Comparison of ENCODE assay signal across 12 mouse cellular contexts in the genomic region with DNA sequence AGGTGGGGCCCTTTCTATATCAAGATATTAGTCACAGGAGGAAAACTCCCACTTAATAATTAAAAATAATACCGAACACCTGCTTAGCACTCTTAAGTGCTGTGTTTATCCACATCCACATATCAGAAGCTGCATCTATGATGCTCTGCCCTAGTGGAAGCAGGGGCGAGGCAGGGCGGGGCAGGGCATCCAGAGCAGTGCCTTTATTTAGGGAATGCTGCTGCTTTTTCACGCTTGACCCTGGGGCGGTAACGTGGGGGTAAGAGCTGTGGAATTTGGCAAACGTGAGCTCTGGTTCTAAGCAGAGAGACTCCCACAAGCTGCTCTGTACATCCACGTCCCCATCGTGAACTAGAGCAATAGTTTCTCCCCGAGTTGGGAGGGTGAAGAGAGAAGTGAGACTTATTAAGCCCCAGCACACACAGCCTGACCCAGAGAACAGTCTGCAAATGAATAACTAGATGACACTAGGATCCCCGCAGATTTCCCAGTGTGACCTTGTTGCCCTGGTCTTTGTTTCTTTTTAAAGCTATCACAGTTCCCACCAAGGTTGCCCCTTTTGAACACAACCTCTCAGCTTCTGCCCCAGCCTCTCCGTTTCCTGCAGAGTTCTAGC.
DNase-seq lines count a peak whose midpoint lies in the region; ATAC-seq and TF ChIP-seq lines count a peak whose summit lies in the region.
"Had no signal": no experiment of that assay in that cellular context is flagged by ENCODE, and none has a peak within 500 bp of the region (broad histone marks: within the 10 kb centered on the region; RNA-seq: fewer than 3 reads in every experiment).

No protein-coding gene starts in this region.

- H3K4me2 ChIP-seq in forebrain, postnatal 0 days (ENCODE audit: low read depth) = no peak overlapping the region
- no peak overlapping the region for H3K4me2 ChIP-seq in forebrain, embryonic 12.5 days
- no peak overlapping the region for H3K4me2 ChIP-seq in midbrain, embryonic 11.5 days
- peak overlapping the region; percentile 21; the same call in 1 of the 2 replicates for H3K4me2 ChIP-seq in liver, embryonic 12.5 days
- H3K4me2 ChIP-seq in stomach, embryonic 16.5 days (ENCODE audit: low read depth, low read length) = no peak overlapping the region

- H3K27ac ChIP-seq in forebrain, postnatal 0 days (ENCODE audit: low read depth, low read length) = no peak overlapping the region
- no peak overlapping the region for H3K27ac ChIP-seq in forebrain, embryonic 12.5 days
- peak overlapping the region; percentile 65 for H3K27ac ChIP-seq in midbrain, embryonic 10.5 days (replicated peaks)
- no peak overlapping the region for H3K27ac ChIP-seq in midbrain, embryonic 11.5 days (ENCODE audit: low read depth, low read length)
- peak overlapping the region; percentile 53 for H3K27ac ChIP-seq in liver, embryonic 12.5 days
- peak overlapping the region; percentile 62 for H3K27ac ChIP-seq in stomach, embryonic 16.5 days (ENCODE audit: low read length)
- H3K27ac ChIP-seq: macrophage had no signal

- no peaks in the 10 kb centered on the region for H3K27me3 ChIP-seq in forebrain, postnatal 0 days (ENCODE audit: insufficient read depth, low read length)
- no peaks in the 10 kb centered on the region for H3K27me3 ChIP-seq in forebrain, embryonic 12.5 days
- no peaks in the 10 kb centered on the region for H3K27me3 ChIP-seq in midbrain, embryonic 10.5 days (ENCODE audit: low read depth, poor library complexity, severe bottlenecking)
- H3K27me3 ChIP-seq in midbrain, embryonic 11.5 days (ENCODE audit: control insufficient read depth, insufficient read depth, low read length) = no peaks in the 10 kb centered on the region
- H3K27me3 ChIP-seq in liver, embryonic 12.5 days (replicated peaks) = no peaks in the 10 kb centered on the region
- H3K27me3 ChIP-seq in stomach, embryonic 16.5 days (ENCODE audit: control insufficient read depth, insufficient read depth, low read length) = no peaks in the 10 kb centered on the region
- H3K27me3 ChIP-seq: Patski had no signal

- H3K36me3 ChIP-seq in forebrain, postnatal 0 days (ENCODE audit: insufficient read depth) = no peaks in the 10 kb centered on the region
- no peaks in the 10 kb centered on the region for H3K36me3 ChIP-seq in forebrain, embryonic 12.5 days (replicated peaks)
- H3K36me3 ChIP-seq in midbrain, embryonic 10.5 days = 0 out of 2 replicates have a peak, but pooled peaks cover 2% of the 10 kb centered on the region
- no peaks in the 10 kb centered on the region for H3K36me3 ChIP-seq in midbrain, embryonic 11.5 days (ENCODE audit: control insufficient read depth, insufficient read depth, low read length)
- H3K36me3 ChIP-seq in liver, embryonic 12.5 days = no peaks in the 10 kb centered on the region
- no peaks in the 10 kb centered on the region for H3K36me3 ChIP-seq in stomach, embryonic 16.5 days (ENCODE audit: control insufficient read depth, insufficient read depth, low read length)

- TF ChIP-seq CTCF in forebrain, postnatal 0 days (IDR thresholded peaks at IDR 0.05; ENCODE audit: low read depth) = no peak

- H3K4me3 ChIP-seq in forebrain, postnatal 0 days (ENCODE audit: low read depth, low read length) = no peak overlapping the region
- H3K4me3 ChIP-seq in forebrain, embryonic 12.5 days (replicated peaks) = no peak overlapping the region
- no peak overlapping the region for H3K4me3 ChIP-seq in midbrain, embryonic 10.5 days
- no peak overlapping the region for H3K4me3 ChIP-seq in midbrain, embryonic 11.5 days (ENCODE audit: low read depth, low read length)
- no peak overlapping the region for H3K4me3 ChIP-seq in liver, embryonic 12.5 days
- H3K4me3 ChIP-seq in stomach, embryonic 16.5 days (replicated peaks; ENCODE audit: low read length) = no peak overlapping the region

- H3K9ac ChIP-seq in forebrain, postnatal 0 days = no peak overlapping the region
- no peak overlapping the region for H3K9ac ChIP-seq in forebrain, embryonic 12.5 days
- no peak overlapping the region for H3K9ac ChIP-seq in midbrain, embryonic 11.5 days (ENCODE audit: low read length)
- no peak overlapping the region for H3K9ac ChIP-seq in liver, embryonic 12.5 days
- H3K9ac ChIP-seq in stomach, embryonic 16.5 days (ENCODE audit: low read length) = no peak overlapping the region

- WGBS in forebrain, postnatal 0 days = 51% methylated on average over 12 of the region's 12 CpGs
- 57% methylated on average over 12 of the region's 12 CpGs for WGBS in forebrain, embryonic 12.5 days
- WGBS in midbrain, embryonic 10.5 days = 42% methylated on average over 12 of the region's 12 CpGs
- WGBS in midbrain, embryonic 11.5 days = 37% methylated on average over 12 of the region's 12 CpGs
- 63% methylated on average over 12 of the region's 12 CpGs for WGBS in liver, embryonic 12.5 days (ENCODE audit: insufficient replicate concordance)
- WGBS in stomach, embryonic 16.5 days = 43% methylated on average over 12 of the region's 12 CpGs

- 0 out of 2 replicates have a peak, but pooled peaks cover 4% of the 10 kb centered on the region for H3K4me1 ChIP-seq in forebrain, postnatal 0 days (ENCODE audit: insufficient read depth)
- H3K4me1 ChIP-seq in forebrain, embryonic 12.5 days = peaks cover 14% of the 10 kb centered on the region
- H3K4me1 ChIP-seq in midbrain, embryonic 10.5 days = peaks cover 29% of the 10 kb centered on the region
- H3K4me1 ChIP-seq in midbrain, embryonic 11.5 days (ENCODE audit: control insufficient read depth, insufficient read depth, low read length) = peaks cover 12% of the 10 kb centered on the region
- peaks cover 22% of the 10 kb centered on the region for H3K4me1 ChIP-seq in liver, embryonic 12.5 days
- peaks cover 22% of the 10 kb centered on the region for H3K4me1 ChIP-seq in stomach, embryonic 16.5 days (ENCODE audit: control insufficient read depth, insufficient read depth, low read length)

- ATAC-seq in forebrain, postnatal 0 days = 0 out of 2 replicates have a peak, but pooled peaks have one; percentile 14
- no peak for ATAC-seq in forebrain, embryonic 12.5 days (ENCODE audit: low FRiP score)
- ATAC-seq in midbrain, embryonic 11.5 days (ENCODE audit: low FRiP score) = no peak
- peak; percentile 35 for ATAC-seq in liver, embryonic 12.5 days
- peak; percentile 53; the same call in 1 of the 2 replicates for ATAC-seq in stomach, embryonic 16.5 days (ENCODE audit: insufficient read depth, low FRiP score)
- ATAC-seq: Patski had no signal

- no peak for DNase-seq in forebrain, postnatal 0 days
- no peak for DNase-seq in midbrain, embryonic 10.5 days (ENCODE audit: low spot score)
- no peak for DNase-seq in midbrain, embryonic 11.5 days (ENCODE audit: low spot score, missing footprints)
- DNase-seq in left cerebral cortex, adult 8-10 months (ENCODE audit: low spot score in 2 of 2) = no peak
- DNase-seq in c-Kit-positive CD71-positive TER-119-positive erythroid progenitor cells, embryonic 14.5 days (ENCODE audit: low spot score) = no peak
- DNase-seq: B cell, adult 2 months; cerebellum, postnatal 10 days had no signal

- H3K9me3 ChIP-seq in forebrain, postnatal 0 days (ENCODE audit: low read length) = no peaks in the 10 kb centered on the region
- H3K9me3 ChIP-seq in forebrain, embryonic 12.5 days = no peaks in the 10 kb centered on the region
- no peaks in the 10 kb centered on the region for H3K9me3 ChIP-seq in midbrain, embryonic 10.5 days (replicated peaks)
- no peaks in the 10 kb centered on the region for H3K9me3 ChIP-seq in midbrain, embryonic 11.5 days (ENCODE audit: control insufficient read depth, low read length)
- no peaks in the 10 kb centered on the region for H3K9me3 ChIP-seq in liver, embryonic 12.5 days (replicated peaks)
- no peaks in the 10 kb centered on the region for H3K9me3 ChIP-seq in stomach, embryonic 16.5 days (replicated peaks; ENCODE audit: control insufficient read depth, low read length)

Comparison
In these comparisons a context has a peak if more than half of its experiments do, and no peak if none do; other contexts are left out.
1. ATAC-seq: peak in forebrain, postnatal 0 days (single experiment), liver, embryonic 12.5 days (single experiment) and stomach, embryonic 16.5 days (single experiment); none in forebrain, embryonic 12.5 days (single experiment) and midbrain, embryonic 11.5 days (single experiment).
2. H3K27ac ChIP-seq: peak in midbrain, embryonic 10.5 days (single experiment), liver, embryonic 12.5 days (single experiment) and stomach, embryonic 16.5 days (single experiment); none in forebrain, postnatal 0 days (single experiment), forebrain, embryonic 12.5 days (single experiment) and midbrain, embryonic 11.5 days (single experiment).